Mouse (Mus musculus) layer of hippocampus, adult 9-11 months (tissue): ENCODE measurements around the gene A630076J17Rik.

ENCODE experiments used
- DNase-seq: peaks from one replicate; pipeline ENCODE4 v3.0.0; 2022

The A630076J17Rik gene

GRCm38 (mm10) chr3:107230527-107230926 lies at the start of gene A630076J17Rik:
TSS of gene A630076J17Rik (plus strand) at chr3:107230614.
- no peak for DNase-seq

DNA sequence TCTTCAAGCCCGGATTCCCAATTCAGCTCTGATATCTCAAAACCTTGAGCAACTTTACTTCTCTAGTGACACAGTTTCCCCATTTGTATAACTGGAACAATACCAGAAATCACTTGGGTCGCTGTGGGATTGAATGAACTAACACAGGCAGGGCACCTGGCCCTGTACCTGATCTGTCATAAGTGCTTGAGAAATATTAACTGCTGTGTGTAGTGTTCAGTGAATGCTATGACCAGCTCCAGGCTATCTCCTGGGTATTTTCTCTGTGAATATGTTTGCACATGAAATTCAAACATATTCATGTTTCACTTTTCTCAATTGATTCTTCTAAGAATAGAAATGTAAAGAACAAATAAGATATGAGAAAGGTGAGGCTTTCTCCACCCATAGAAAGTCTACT lies 49.6 kb upstream of the A630076J17Rik start:
- no peak for DNase-seq

DNA sequence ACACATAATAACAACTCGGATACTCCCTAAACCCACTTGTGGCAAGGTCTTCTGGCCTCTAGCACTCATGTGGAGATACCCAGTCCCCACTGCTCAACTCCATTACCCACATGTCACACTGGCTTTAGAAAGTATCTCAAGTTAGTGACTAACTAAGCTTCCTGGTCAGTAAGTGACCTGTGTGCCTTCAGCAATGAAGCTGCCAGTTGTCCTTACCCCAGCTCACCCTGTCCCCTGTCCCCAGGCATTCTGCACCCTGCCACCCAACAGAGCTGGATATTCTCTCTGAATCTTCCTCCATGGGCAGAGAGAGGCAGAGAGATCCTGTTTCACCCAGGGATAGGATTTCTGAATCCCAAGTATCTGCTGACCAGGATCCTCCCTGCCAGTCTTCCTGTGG lies 47.7 kb upstream of the A630076J17Rik start, which contains the start of gene Kcna10:
Kcna10 (plus strand) TSS at position 301 of the 400 bp plus-strand sequence.
- no peak for DNase-seq

DNA sequence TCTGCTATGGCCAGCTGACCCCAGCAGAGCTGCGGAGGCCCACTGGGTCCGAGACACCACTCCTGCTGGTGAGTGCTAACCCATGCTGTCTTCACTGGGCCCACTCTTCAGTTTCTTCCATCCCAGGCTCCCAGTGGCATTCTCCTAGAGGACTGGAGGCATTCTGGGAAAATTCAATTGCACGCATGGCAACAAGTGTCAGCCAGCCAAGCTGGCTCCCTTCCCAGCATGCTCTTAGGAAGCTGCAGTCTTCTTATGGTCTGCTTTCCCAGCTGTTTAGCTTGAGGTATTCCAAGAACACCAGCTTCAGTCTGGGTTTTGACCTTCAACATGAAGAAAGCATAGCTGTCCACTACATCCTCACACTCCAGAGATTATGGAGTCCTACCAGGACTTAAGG lies 47.2 kb upstream of the A630076J17Rik start:
- DNase-seq, result no peak

DNA sequence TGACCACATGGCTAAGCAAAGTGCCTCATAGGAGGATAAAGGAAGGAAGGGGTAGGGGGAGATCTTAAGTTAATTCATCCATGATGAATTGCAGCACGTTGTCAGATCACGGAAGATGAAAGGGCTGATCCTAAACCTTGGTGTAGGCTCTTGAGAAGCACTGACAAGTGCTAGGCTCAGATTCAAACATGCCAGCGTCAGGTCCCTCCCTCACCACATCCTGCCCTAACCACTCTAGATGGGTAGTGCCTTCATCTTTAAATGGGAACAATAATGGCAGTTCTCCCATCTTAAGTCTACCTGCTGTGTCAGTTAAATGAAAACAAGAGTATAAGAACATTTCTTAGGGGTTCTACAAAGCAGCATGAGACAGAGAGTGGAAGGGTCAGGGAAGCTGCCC lies 44.8 kb upstream of the A630076J17Rik start:
- no peak for DNase-seq

DNA sequence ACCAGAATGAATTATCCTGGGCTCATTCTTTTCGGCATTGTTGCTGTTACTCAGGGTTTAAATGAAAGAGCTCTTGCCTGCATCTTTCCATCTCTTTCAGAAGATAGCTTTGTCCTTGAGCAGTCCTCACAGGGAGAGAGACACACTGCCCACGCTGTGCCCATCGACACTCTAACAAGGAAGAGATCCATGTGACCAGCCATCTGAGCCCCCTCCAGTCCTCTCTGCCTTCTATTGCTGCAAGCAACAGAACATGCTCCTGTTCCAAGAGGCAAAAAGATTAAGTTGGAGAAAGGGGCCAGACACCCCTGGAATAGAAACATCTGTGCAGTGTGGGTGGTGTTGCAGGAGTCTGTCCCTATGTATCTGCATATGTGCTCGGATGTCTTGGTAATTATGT lies 43.4 kb upstream of the A630076J17Rik start:
- no peak for DNase-seq

- DNase-seq, result peak; percentile 66
Measured at GRCm38 (mm10) chr3:107188226-107188899, 42.1 kb upstream of the A630076J17Rik start.

DNA sequence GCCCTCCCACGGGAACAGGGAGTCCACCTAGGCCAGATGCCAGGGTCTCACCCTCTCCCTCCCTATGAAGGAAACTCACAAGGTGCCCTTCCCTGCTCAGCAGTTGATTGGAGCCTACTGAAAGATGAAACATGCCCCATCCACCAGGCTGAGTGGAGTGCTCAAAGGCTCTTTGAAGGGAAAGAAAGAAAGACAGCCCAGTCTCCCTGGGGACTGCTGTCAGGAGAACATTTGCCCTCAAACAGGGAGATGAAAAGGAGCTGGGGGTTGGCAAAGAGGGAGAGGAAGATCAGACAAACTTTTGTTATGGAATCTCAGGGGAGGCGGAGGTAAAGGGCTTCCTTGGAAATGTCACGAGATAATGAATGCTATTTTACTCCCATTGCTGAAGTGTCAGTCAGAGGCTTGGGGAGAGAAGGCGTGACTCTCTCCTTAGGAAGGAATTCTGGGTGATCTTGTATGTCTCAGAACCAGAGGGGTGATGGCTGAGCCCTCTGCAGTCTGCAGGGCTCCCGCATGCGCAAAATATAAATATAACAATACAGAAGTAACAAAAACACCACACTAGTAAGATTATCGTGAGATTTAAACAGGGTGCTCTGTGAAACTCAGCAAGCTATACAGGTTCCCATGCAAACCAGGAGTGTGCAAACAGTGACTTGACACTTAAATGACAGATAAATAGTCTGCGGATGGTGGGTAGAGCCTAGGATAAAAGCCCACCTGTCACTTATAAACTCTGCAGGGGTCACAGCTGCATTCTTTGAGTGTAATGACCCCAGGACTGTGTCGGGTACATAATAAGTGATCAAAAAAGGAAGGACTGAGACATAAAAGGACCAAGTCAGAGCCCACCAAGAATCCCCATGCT lies 28.9 kb upstream of the A630076J17Rik start:
- no peak for DNase-seq

DNA sequence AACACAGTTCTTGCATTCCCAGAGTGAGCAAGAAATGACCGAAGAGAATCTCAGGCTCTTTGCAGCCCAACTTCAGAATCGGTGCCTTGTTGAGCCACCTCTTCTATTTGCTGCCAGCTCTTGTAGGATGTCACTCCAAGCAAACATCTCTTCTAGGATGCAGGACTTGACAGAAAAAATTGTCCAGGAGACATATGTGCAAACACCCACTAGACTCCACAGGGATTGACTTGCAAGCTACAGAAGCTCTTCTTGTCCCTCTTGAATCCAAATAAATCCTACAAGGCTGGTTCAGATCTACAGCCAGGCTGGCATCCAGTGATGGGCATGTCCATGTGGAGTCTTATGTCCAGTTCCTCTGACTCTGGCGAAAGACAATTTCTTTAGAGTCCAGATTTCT lies 26.0 kb upstream of the A630076J17Rik start:
- no peak for DNase-seq

GRCm38 (mm10) chr3:107205170-107205569 lies 25.2 kb upstream of the A630076J17Rik start:
- no peak for DNase-seq

- DNase-seq, result peak; percentile 41
Measured at GRCm38 (mm10) chr3:107205994-107206393, 24.4 kb upstream of the A630076J17Rik start.

DNA sequence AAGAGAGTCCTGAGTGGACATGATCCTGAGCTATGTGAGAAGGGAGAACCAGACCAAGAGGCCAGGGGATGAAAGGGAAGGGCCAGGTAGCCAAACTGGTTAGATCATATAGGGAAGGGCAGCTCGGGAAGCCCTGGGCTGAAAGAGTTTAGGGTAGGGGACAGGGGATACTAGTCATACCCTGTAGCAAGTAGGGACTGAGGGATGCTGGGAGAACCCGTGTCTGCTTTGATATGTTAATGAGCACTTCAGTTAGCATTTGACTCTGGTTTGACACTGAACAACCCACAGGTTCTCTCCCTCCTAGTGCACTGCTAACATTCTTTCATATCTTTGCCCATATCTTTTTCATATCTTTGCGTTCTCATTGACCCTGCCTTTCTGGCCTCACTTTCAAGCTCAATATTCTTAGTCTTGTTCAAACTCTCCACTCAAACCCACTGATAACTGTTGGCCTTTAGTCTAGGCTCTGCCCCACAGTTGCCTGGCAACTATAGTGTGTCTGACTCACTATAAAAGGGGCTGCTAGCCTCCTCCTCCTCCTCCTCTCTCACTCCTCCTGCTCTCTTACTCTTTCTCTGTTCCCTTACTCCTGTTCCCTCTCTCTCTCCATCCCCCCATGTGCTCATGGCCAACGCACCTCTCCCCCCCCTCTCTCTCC lies 23.8 kb upstream of the A630076J17Rik start:
- no peak for DNase-seq

DNA sequence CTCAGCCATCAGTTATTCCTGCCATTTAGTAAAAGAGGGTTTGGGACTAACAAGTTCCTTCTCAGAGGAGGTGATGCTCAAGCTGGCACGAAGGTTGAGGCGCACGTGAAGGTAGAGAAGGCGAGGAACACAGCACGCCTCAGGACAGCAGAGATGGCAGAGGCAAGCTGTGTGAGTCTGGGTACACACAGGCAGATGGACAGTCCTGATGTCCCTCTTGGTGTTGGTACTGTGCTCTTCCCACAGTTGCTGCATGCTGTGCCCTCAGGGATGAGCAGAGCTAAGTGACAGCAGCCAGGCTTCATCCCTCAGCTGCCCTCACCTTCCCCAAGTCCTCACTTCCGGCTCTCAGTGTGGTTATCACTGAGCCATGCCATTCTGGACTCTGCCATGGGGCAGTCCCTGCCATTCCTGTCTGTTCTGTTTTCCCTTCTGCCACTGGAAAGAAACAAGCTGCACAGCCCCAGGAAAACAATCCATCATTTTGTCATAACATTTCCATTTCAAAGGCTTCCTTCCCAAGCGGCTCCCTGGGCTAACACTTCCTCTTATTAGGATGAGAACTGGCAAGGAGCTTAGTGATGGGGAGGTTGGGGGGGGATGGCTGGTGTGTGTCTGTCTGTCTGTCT lies 22.7 kb upstream of the A630076J17Rik start:
- no peak for DNase-seq

DNA sequence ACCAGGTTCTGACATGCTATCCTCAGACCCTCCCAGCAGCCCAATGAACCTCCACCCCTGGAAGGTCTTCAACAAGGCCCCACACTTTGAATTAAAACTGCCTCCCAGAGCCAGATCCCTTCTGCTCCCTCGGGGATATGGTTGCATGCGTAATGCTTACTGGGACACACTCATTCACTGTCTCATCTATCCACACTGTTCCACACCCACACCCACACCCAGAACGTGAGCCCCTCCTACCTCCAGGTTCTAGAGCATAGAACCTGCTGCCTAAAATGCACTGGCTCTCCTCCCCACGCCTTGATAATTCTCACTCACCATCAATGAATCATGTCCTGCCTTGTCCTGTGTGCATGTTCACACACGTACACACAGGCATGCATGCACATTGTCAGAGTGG lies 15.8 kb upstream of the A630076J17Rik start:
- DNase-seq, result no peak

DNA sequence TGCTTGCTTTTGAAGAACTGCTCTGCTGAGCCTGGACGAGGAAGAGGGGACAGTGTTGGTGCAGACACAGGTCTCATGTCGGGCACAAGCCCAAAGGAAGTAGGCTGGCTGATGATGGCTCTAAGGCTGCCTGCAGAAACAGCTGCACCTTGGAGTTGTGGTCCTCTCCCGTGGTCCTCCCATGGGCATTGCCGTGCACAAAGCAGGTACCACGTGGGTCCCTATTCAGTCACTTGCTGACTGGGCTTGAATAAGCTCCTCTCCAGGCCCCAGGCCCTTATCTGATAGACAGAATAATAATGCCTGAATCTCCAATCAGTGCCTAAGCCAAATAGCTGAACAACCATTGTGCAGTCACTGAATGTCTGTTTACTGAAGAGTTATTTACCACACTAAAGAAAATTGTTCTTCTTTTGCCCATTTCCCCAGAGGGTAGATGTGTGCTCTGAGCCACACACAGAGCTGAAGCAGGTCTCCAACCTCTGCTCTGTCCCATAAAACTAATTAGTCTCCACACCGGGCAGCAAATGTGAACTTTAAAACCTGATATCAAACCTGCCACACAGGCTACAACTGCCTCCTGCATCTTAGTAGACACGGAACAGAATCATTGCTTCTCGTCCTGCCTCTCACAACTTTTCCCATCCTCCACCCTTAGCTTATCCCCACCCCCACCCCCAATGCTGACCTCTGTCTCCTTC lies 13.9 kb upstream of the A630076J17Rik start:
- DNase-seq, result no peak

- DNase-seq, result no peak
Measured at GRCm38 (mm10) chr3:107217101-107217480, 13.3 kb upstream of the A630076J17Rik start.

- no peak for DNase-seq
Measured at GRCm38 (mm10) chr3:107218572-107218971, 11.8 kb upstream of the A630076J17Rik start.

DNA sequence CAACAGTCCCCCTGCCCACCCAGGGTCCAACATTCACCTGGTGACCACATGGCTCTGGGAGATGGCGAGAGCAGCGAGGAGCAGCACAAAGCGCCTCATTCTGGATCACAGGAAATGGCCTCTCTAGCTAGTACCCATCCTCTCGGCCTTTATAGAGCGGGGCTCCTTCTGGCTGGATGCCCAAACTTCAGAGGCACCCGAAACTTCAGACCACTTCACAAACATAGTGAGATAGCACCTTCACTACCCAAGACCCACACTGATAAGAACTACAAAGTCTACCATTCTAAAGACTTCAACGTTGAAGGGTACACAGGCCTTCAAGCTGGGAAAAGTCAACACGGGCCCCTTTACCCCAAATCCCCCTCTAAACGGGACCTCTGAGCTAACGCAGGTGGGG lies 8.8 kb upstream of the A630076J17Rik start, which contains the start of gene Cym:
Cym (minus strand) TSS at position 125 of the 400 bp plus-strand sequence.
- no peak for DNase-seq

- DNase-seq, result no peak
Measured at GRCm38 (mm10) chr3:107223230-107223629, 7.2 kb upstream of the A630076J17Rik start.

GRCm38 (mm10) chr3:107225820-107226219 lies 4.6 kb upstream of the A630076J17Rik start:
- no peak for DNase-seq

DNA sequence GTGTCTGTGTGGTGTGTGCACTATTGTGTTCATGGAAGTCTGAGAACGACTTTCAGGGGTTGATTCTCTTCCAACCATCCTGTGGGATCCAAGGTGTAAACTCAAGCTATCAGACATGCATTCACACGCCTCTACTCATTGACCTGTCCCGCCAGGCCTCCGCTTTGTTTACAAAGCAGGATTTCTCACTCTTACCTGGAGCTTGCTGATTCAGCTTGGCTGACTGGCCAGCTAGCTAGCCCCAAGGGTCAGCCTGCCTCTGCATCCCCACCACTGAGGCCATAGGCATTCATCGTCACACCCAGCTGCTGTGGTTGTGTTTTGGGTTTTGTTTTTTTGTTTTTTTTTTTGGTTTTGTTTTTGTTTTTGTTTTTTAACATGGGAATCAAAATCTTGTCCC lies 1.2 kb upstream of the A630076J17Rik start:
- no peak for DNase-seq

DNA sequence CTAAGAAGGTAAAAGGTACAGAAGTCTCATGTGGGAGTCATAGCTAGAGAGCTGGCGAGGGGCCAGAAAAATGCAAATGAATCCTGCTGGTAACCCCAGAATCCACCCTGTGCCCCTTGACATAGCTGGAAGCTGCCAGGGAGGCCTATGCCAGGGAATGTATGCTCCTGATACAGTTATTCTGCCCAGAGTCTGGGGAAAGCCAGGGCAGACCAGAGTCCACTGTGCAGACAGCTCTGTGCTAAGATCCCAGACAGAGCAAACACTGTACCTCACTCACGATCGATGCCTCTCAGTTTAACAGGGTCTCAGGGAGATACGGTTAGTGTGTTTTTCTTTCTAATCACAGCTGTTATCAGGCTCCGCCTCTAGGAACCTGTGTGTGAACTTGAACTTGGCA lies 592 bp upstream of the A630076J17Rik start:
- DNase-seq, result no peak
